Mouse (Mus musculus) erythroblast, embryonic 14.5 days (primary cell): ENCODE results near the gene Ctc1. TPM values are rescaled to one million over a fixed set of nuclear protein-coding genes. Genes with fewer than 3 reads are reported as not detected.
A peak's percentile ranks its signal among the peaks of the same experiment; 100 is the strongest.

Experiments
- H3K27me3 ChIP-seq: 2 replicates; pipeline ENCODE4 v1.6.1; 2012; ENCODE audit warnings: inconsistent platforms; ENCODE audit not compliant: control insufficient read depth
- H3K36me3 ChIP-seq: 2 replicates; pipeline ENCODE4 v1.6.1; 2012; ENCODE audit warnings: mild to moderate bottlenecking, inconsistent platforms; ENCODE audit not compliant: control insufficient read depth
- H3K4me1 ChIP-seq: 2 replicates; pipeline ENCODE4 v1.6.1; 2012; ENCODE audit warnings: inconsistent platforms; ENCODE audit not compliant: control insufficient read depth
- H3K4me3 ChIP-seq: replicated peaks from 2 replicates; pipeline ENCODE3; 2012; ENCODE audit warnings: moderate library complexity, mild to moderate bottlenecking, inconsistent platforms
- H3K9me3 ChIP-seq: 2 replicates; pipeline ENCODE4 v1.6.1; 2012; ENCODE audit warnings: low read length, inconsistent platforms, mixed read lengths; ENCODE audit not compliant: control insufficient read depth
- GATA1 ChIP-seq: IDR thresholded peaks from 2 replicates; pipeline ENCODE4 v1.6.1; 2012; ENCODE audit warnings: low read length, inconsistent platforms, mixed read lengths
- TAL1 ChIP-seq: IDR thresholded peaks from 3 replicates; pipeline ENCODE4 v1.6.1; 2012; ENCODE audit warnings: low read length, inconsistent platforms, mixed read lengths
- polyA plus RNA-seq: library from polyadenylated mRNA; stranded (reverse); fragments of >175 nt; gene quantifications from 2 replicates; pipeline ENCODE4 v1.2.3, GENCODE M21; 2012

Ctc1 gene
- polyA plus RNA-seq, 1 experiment: 13.5 TPM

DNA sequence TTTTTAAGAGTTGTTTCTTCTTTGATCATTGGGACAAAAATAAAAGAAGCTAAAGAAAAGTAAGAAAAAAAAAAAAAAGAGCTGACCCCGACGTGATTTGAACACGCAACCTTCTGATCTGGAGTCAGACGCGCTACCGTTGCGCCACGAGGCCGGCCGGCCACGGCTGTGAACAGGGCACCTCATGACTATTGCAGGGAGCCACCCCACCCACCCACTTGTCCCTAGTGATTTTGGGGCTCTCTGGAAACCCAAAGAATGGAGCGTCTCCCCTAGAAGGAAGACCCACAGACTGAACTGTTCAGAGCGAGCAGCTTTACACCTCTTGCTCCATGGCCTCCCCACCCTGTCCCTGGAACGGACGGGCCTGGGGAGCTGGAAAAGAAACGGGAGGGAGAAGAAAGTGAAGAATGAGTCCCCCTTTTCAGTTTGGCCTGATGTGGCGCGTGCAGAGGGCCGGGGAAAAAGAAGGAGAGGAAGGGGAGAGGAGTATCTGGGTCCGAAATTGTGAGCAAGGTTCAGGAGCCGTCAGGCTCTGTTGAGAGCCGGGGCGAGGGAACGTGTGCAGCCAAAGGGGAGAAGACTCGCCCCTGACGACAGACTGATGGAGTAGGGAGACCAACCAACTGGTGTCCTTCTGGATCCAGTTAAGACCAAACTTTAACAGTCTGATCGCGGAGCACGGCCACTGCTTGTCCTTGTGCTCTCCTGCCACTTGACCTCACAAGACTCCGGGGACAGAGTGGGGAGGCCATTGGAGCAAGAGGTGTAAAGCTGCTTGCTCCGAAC, 47.9 kb downstream of the Ctc1 start:
- H3K4me1 ChIP-seq: peaks cover 74% of the 10 kb centered on the region
- H3K36me3 ChIP-seq: no peaks in the 10 kb centered on the region
- H3K4me3 ChIP-seq: peak overlapping the region; percentile 80
- no peaks in the 10 kb centered on the region for H3K9me3 ChIP-seq
- TF ChIP-seq GATA1: no peak
- no peaks in the 10 kb centered on the region for H3K27me3 ChIP-seq

GRCm38 (mm10) chr11:69064259-69065133, 48.8 kb downstream of the Ctc1 start:
- H3K9me3 ChIP-seq: no peaks in the 10 kb centered on the region
- no peaks in the 10 kb centered on the region for H3K36me3 ChIP-seq
- peak overlapping the region; percentile 80 for H3K4me3 ChIP-seq
- no peaks in the 10 kb centered on the region for H3K27me3 ChIP-seq
- TF ChIP-seq GATA1: no peak
- no peak for TF ChIP-seq TAL1
- H3K4me1 ChIP-seq: peaks cover 74% of the 10 kb centered on the region

DNA sequence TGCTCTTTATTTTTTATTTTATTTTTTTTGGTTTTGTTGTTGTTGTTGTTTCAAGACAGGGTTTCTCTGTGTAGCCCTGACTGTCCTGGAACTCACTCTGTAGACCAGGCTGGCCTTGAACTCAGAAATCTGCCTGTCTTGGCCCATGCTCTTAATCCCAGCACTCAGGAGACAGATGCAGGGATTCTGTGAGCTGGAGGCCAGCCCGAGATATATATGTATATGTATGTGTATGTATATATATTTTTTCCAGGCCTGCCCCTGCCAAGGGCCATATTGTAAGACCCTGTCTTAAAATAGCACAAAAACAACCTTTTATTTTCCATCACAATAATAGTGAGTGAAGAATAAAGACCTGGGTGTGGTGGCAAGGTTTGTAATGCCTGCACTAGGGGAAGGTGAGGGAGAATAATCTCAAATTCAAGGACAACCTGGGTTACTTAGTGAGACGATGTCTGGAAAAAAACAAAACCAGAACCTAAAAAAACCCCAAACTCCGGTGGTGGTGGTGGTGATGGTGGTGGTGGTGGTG, 49.7 kb downstream of the Ctc1 start:
- peak overlapping the region; percentile 69 for H3K4me3 ChIP-seq
- H3K36me3 ChIP-seq: no peaks in the 10 kb centered on the region
- H3K9me3 ChIP-seq: no peaks in the 10 kb centered on the region
- peaks cover 75% of the 10 kb centered on the region for H3K4me1 ChIP-seq
- TF ChIP-seq GATA1: no peak
- no peak for TF ChIP-seq TAL1
- H3K27me3 ChIP-seq: no peaks in the 10 kb centered on the region

DNA sequence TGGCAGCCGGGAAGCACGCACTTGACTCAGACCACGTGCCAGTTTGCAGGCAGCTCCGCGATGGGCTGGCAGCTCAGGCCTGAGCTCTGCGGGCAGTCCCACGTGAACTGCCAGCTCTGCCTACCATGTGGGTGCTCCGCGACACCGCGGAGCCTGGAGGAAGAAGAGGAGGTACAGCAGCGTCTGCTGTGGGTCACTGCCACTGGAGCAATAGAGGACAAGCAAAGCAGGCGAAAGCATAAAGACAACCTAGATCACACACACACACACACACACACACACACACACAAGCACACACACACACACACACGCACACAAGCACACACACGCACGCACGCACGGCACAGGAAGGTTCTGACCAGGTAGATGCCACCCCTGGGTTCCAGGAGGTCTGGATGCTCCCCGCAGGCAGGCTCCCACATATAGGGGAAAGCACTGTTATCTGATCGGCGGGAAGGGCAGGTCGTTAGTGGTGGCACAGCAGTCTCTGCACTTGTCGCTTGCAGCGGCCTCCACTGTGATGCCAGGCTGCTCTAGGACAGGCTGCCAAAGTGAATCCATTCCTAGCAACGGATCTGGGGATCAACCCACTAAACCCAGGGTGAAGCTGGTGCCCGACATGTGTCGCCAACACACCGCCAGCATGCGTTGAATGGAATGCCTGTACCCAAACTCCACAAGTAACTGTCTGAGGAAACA, 50.6 kb downstream of the Ctc1 start:
- Histone ChIP-seq H3K36me3 (no peaks in the 10 kb centered on the region), H3K4me3 (peak overlapping the region; percentile 69), H3K9me3 (no peaks in the 10 kb centered on the region), H3K27me3 (no peaks in the 10 kb centered on the region), H3K4me1 (peaks cover 75% of the 10 kb centered on the region)
- TF ChIP-seq GATA1: peak; percentile 99
- no peak for TF ChIP-seq TAL1

GRCm38 (mm10) chr11:69066956-69067355, 51.2 kb downstream of the Ctc1 start:
- Histone ChIP-seq H3K4me3 (peak overlapping the region; percentile 69), H3K9me3 (no peaks in the 10 kb centered on the region), H3K27me3 (no peaks in the 10 kb centered on the region), H3K4me1 (peaks cover 74% of the 10 kb centered on the region), H3K36me3 (no peaks in the 10 kb centered on the region)
- TF ChIP-seq TAL1 (no peak), GATA1 (no peak)

- no peaks in the 10 kb centered on the region for H3K36me3 ChIP-seq
- peaks cover 77% of the 10 kb centered on the region for H3K4me1 ChIP-seq
- H3K9me3 ChIP-seq: no peaks in the 10 kb centered on the region
- TF ChIP-seq TAL1 (no peak), GATA1 (no peak)
- no peaks in the 10 kb centered on the region for H3K27me3 ChIP-seq
- no peak overlapping the region for H3K4me3 ChIP-seq
Measured at GRCm38 (mm10) chr11:69067601-69068000, 51.9 kb downstream of the Ctc1 start.

GRCm38 (mm10) chr11:69070093-69070492, 54.4 kb downstream of the Ctc1 start:
- H3K36me3 ChIP-seq: no peaks in the 10 kb centered on the region
- H3K4me1 ChIP-seq: peaks cover 80% of the 10 kb centered on the region
- no peaks in the 10 kb centered on the region for H3K27me3 ChIP-seq
- peak overlapping the region; percentile 77 for H3K4me3 ChIP-seq
- no peaks in the 10 kb centered on the region for H3K9me3 ChIP-seq
- TF ChIP-seq TAL1 (no peak), GATA1 (no peak)

GRCm38 (mm10) chr11:69070590-69071222, 55.0 kb downstream of the Ctc1 start, which contains the start of gene Tmem107:
Gene Tmem107 (plus strand): TSS chr11:69070806.
- TF ChIP-seq TAL1 (no peak), GATA1 (no peak)
- Histone ChIP-seq H3K4me1 (peaks cover 79% of the 10 kb centered on the region), H3K27me3 (no peaks in the 10 kb centered on the region), H3K9me3 (no peaks in the 10 kb centered on the region), H3K36me3 (no peaks in the 10 kb centered on the region), H3K4me3 (peak within 1 kb of the TSS; percentile 77)
